Mouse (Mus musculus) B cell, adult 62 days (primary cell): ENCODE results near the gene Plcb3. TPM values are rescaled to one million over a fixed set of nuclear protein-coding genes. Genes with fewer than 3 reads are reported as not detected.

Experiments used
- total RNA-seq: library from RNA; stranded (reverse); gene quantifications from 4 replicates; pipeline ENCODE4 v1.2.4, GENCODE M21; 2023

The Plcb3 gene
- 14.9 to 17.9 TPM (median 17.1 TPM) in 4 replicates for total RNA-seq

DNA sequence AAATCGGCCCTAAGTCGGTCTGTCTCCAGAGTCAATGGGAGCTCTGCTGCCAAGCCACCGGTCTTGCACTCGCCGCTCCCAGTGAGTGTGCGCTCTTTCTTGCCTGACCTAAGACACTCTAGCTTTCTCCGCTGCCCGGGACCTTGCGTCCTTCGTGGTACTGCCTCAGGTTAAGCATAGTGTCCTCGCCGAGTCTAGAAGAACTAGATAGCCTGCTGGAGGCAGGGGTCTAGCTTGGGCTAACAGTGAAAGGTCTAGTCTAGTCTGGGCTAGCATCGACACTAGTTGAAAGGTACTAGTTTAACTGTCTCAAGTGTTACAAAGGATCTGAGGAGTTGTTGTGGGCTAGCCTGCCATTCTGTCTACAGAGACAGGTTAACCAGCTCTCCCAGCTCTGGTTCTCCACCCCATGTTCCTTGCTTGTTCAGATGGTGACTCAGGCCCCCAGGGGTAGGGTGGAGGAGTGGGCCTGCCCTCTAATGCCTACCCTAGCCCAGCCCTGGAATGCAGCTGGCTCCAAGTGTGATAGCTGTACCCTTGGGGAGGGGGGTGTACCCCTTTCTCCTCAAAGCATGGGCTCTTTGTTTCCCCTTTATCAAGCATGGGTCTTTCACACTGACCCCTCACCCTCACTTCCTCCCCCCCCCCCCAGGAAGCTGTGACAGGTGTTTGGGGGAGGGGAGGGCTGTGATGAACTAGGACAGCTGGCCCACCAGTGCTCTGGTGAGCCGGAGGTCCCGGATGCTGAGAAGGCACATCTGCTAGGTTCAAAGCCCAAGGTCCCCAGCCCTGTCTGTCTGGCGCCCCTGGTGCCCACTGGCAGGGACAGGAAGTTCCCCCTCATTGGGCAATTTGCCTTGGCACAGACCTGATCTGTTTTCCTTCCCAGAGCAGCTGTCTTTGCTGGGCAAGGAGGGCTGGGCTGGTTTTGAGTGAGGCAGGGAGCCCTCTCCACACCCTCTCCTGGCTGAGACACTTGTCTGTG, at the start of gene Plcb3:
Gene Plcb3, minus strand, starts transcription at position 934 of the 985 bp plus-strand sequence.

DNA sequence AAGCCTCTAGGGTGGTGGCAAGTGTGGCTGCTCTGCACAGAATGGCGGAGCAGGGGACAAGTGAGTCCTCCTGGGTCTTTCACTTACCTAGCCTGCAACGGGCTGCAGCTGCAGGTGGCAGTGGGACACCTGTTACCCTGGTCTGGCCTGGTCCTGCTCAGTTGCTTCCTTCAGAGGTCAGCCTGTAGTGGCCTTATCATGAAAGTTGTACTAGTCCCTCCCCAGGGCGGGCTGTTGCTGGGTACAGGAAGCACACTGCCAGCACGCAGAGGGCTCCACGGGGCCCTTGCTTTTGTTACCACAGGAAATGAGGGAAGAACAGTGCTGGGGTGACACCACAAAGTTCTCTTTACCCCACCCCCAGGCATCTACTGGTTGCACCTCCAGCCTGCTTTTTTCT, 42.9 kb upstream of the Plcb3 start, which contains the start of gene Fermt3:
Gene Fermt3, minus strand, starts transcription at position 279 of the 400 bp plus-strand sequence.

DNA sequence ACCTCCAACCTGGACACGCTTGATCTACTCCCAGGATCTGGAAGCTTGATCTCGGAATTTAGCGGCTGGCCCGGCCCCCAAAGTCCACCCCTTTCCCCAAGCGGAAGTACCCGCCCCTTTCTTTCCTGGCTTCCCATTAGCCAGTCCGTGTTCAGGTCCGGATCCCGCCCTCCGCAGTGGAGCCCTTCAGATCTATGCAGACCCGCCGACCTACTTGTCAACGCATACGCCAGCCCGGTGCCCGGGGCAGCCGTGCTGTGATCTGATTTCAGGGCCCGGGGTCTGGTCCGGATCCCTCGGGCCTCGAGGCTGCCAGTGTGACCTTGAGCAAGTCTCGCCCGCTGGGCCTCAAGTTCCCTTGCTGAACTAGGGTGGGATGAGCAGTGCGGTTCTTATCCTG, 19.7 kb upstream of the Plcb3 start, which contains the start of the genes Nudt22 and Trpt1:
Gene Nudt22, minus strand, starts transcription at position 112 of the 400 bp plus-strand sequence.
Gene Trpt1, plus strand, starts transcription at position 126 of the 400 bp plus-strand sequence.

DNA sequence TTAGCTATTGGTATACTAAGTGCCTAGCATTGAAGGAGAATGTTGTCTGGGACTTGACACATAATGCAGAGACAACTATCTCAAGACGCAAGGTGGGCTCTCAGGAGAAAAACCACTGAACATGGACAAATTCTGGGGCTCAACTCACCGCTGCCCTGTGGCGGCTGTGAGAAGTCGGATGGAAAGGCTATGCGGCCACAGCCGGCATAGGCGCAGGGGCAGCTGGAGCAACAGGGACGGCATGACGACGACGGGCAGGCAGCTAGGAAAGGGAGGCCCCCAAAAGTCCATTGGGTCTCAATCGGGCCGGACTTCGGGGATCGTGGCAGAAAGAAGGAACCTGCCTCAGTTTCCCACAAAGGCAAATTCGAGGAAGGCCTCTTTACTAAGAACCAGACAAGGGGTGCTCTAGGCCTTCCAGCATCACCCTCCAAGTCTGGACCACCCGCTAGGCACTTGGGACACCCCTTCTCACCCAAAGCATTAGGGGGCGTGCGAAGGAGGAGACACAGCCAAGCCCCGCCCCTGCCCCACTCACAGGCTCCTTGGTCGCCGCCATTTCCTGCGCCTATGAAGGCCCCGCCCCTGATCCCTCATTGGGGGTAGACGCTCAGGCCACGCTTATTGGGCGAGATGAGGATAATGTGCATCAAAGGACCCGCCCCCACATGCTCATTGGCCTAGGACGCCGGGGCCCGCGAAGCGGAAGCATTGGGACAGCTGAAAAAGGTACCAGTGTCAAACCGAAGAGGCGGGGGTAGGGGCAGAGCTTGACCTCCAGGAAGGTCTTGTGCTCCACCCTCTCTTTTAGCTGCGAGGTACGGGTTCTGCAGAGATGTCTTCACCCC, 16.0 kb upstream of the Plcb3 start, which contains the start of gene Dnajc4:
Gene Dnajc4, minus strand, starts transcription at position 562 of the 848 bp plus-strand sequence.

DNA sequence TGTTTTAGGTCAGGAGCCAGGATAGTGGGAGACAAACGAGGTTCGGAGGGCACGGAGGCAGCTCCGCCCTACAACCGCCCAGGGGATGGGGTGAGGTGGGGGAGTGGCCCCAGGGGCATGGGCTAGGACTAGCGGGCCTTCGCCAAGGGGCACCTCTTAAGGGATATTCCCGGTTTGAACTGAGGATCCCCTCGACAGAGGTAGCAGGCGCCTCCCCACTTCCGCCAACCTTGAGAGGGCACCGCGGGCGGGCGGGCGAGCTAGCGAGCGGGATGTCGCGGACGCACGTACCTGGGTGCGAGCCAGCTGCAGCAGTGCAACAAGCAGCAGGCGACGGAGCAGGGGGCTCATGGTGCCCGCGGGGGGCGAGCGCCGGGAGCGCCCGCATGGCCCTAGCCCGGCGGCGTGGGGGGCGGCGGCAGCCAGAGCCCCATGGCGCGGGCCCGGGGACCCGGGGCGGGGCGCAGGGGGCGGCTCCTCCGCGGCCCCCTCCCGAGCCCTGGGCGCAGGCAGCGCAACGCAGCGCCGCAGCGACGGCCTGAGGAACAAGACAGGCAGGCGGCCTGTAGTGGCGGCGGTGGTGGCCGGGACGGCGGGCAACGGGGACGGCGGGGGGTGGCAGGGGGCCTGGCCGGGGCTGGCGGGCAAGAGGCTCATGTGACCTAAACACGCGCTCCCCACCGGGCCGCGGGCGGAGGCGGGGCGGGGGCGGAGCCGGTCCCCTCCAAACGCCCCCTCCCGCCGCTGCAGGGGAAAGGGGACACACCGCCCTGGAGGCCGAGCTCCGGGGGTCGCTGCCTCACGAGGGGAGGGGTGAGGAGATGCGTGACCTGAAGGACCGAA, 11.0 kb upstream of the Plcb3 start, which contains the start of gene Vegfb:
Gene Vegfb, minus strand, starts transcription at position 591 of the 843 bp plus-strand sequence.

DNA sequence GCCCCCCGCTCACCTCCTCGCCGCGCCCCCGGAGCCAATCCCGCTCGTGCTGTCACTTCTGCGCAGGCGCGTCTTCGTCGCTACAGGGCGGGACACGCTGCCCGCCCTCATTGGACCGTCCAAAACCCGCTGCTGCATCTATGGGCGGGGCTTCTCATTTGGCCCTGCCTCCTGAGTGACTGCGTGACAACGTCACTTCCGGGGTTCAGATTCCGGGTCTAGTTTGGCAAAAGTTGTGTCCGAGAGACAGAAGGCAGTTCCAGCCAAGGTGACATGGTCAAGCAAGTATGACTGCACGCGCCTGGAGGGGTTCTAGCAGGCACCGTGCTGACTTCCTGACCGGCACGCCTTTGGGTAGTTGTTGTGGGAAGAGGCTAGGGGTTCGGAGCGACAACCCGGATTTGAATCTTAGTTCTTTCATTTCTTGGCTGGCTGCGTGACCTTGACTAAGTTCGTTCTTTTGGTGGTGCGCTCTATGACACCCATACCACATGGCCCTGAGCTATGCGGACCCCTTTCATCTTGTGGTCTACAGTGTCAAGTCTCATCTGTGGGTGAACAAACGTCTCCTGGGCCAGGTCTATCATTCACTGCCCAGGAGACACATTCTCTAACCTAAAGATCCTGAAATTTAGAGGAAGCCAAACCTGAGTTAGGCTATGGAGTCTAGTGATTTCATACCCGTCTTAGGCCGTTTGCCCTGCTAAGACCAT, 4.3 kb upstream of the Plcb3 start, which contains the start of gene Fkbp2:
Gene Fkbp2, minus strand, starts transcription at position 121 of the 713 bp plus-strand sequence.

DNA sequence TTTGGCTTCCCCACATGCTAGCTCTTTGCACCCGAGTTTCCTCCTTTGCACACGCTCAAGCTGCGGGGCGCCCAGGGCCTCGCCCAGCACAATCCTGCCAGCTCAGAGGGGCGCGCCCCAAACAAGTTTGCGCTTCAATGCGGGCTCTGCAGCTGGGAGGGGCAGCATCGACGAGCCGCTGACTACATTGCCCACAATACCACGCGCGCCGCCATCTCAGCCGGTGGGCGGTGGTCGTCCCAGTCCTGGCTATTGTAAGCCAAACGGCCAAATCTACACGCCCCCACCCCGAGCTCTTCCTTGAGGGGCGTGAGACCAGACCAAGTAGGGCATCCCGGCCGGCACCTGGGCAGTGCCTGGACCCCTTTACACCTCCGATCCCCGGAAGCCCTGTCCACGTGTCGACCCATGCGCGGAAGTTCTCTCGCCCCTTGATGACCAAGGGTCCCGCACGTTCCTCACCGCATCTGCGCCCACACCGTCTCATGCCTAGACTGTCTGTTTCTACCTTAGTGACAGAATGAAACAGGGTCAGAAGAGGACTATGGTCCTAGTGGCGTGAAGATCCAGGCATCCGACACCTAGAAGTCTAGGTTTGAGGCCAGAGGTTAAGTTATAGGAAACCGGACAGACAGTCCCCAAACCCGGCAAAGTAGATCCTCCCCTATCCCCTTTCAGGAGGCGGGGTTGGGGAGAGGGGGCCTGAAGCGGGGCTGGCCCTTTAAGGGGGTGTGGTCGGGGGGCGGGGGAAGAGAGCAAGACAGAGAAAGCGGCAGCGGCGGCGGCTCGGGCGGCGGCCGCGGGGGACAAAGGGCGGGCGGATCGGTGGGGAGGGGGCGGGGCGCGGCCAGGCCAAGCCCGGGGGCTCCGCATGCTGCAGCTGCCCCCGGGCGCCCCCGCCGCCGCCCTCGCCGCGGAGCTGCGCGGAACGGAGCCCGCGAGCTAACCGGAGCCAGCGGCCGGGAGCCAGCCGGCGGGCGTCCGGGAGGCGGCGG, 1.8 kb downstream of the Plcb3 start, which contains the start of gene Ppp1r14b:
Gene Ppp1r14b, plus strand, starts transcription at position 758 of the 995 bp plus-strand sequence.

DNA sequence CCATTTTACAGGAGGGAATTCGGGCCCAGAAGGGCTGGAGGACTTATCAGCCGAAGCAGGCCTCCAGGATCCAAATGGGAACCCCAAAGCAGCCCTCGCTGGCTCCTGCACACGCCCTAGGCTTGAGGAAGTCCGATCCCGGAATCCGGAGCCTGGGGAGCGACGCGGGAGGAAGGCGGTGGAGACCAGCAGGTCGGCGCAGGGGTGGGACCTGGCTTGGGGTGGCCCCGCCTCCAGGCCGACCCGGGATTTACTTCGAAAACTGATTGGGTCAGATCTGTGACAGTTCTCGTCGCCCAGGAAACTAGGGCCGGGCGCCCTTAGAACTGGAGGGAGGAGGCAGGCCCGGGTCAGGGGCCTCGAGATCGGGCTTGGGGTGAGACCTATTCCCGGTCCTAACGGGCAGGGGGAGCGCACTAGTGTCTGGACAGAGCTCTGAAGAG, 34.0 kb downstream of the Plcb3 start, which contains the start of gene Gpr137:
Gene Gpr137, minus strand, starts transcription at position 232 of the 443 bp plus-strand sequence.

DNA sequence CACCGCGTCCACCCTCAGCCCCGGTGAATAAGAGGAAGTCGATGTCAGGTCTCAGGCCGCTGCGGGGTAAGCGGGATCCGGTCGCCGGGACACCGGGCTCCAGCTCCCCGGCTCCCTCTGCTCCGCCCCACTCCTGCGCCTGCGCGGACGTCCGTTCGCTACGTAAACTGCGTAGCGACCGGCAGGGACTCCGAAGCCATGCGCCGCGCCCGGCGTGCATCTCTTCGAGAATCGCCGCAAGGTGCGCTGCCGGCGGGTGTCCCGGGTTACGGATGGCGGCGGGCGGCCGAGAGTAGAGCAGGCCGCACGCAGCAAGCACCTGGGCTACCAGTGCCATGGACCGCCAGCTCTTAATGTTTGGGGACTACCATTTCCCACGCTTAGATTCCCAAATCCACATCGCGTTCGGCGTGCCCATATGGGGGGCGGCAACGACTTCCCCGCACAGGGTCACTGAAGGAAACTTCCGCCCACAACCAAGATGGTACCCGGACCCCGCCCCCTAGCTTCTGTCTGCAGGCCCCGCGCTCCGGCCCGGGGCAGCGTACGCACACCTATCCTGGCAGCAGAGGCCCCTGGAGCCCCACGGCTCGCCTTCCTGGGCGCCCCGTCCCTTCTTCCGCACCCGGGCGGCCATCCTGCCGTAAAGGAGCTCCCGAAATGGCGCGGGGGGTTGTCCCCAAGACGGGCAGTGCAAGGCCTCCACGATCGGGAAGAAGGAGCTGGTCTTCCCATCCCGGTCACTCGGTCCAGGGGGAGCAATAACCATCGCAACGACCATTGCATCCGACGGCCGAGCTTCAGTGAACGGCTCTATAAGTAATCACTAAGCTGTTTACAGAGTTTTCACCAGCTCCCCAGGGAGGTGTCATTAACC, 34.7 kb downstream of the Plcb3 start, which contains the start of gene Bad:
Gene Bad, plus strand, starts transcription at position 490 of the 877 bp plus-strand sequence.

DNA sequence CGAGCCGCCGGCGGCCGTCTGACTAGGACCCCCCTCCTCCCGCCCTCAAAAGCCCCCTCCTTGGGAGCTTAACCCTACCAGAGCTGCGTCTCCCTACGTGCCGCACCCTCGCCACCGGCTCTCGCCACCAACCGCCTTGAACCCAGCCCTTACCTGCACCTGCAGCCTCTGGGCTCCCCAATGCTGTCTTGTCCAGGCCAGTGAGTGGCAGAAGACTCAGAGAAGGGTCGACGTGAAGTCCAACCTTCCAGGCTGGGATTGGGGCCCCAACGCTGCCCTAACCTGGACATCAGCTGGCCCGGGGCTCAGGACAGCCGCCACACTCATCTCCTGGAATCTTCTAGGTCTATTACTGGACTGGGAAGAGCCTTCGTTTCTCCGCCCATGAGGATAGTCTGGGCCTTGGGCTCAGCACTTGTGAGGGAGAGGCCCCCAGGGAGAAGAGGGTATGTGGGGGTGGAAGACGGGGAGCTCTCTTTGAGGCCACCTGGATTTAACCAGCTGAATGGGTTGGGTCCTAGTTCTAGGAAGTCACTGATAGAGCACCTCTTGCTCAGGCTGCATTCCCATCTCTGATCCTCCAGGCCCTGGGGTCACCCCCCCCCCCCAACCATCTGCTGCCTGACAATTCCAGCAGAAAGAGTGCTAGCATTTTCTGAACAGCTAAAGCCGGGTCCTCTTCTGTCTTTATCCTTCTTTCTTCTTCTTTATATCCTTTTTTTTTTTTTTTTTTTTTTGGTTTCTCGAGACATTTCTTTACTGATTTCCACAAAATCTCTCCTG, 41.9 kb downstream of the Plcb3 start, which contains the start of gene Kcnk4:
Gene Kcnk4, minus strand, starts transcription at position 321 of the 783 bp plus-strand sequence.

DNA sequence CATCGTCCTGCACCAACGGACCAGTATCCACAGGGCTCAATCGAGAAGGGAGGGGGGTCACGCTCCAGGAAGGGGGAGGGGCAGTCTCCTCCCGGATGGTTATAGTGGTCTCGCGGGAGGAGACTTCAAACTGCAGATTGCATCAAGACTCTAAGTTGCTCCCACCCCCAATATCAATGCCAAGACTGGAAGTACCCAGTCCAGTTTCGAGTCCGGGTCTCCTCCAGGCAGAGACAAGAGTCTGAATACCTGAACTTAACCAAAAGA, 51.0 kb downstream of the Plcb3 start, which contains the start of gene Catsperz:
Gene Catsperz, minus strand, starts transcription at position 74 of the 267 bp plus-strand sequence.

DNA sequence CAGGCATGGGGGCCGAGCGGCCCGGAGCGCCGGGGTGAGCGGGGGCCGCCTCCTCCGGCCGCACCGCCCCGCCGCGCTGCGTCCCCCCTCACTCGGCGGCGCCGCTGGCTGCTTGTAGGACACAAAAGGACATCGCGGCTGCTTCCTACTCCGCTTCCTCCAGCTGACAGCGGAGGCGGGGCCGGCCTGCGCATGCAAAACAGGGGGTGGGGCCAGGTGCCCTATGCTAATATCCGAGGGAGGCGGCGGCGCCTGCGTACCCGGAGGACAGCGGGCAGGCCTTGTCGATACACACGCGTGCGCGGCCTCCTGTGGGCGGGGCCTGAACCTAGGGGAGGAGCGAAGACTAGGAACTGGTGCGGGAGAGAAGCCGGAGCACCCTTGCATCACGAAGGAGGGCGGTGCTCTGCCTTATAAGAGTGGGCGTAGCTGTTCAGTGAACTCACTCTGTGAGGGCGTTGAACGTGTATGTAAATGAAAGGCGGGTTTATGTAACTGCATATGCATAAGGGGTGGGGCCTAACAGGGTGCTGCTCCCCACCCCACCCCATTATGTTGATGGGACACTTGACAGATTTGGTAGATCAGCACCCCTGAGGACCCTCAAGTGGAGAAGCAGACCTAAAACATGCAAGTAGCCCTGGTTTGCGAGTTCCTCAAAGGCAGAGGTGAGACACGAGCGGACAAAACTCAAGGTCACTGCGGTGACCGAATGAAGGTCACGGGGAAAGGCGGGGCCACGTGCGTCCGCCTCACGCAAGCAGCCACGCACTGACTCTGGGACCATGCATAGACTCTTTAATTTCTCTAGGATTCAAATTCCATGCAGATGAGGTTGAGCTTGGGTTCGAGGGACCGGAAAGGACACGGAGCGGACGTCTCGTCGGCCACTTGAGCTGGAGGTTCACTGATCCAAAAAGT, 54.4 kb downstream of the Plcb3 start, which contains the start of gene Esrra:
Gene Esrra, minus strand, starts transcription at position 167 of the 921 bp plus-strand sequence.

DNA sequence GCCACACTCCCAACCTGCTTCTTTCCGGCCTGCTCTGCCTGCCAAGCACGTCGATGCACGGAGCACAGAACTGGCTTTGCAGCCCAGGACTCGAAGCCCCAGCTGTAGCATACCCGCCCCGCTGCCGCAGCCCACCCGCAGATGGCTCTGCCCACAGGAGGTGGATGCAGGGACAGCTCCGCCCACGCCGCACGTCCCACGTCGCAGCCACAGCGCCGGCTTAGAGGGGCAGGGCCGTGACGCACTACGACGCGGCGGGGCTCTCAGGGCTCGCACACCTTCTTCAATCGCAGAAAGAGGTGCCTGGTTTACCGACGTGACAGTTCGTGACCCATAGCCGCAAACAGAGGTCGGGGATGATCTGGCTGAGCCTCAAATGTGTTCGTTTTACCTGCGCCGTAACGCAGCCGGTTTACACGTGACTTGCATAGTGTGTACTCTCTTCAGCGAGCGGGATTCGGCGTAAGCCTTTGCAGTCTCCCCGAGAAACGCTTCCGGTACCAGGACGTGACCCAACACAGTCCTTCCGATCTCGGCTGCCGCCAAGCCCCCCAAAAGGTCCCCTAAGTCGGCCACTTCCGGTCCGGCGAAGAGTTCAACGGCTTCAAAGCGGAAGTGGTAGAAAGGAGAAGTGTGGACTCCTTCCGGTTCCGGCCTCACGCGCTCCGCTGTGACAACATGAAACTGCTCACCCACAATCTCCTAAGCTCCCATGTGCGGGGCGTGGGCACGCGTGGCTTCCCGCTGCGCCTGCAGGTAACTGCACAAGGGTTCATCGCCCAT, 66.6 kb downstream of the Plcb3 start, which contains the start of the genes Trmt112 and Prdx5:
Gene Trmt112, plus strand, starts transcription at position 192 of the 783 bp plus-strand sequence.
Gene Prdx5, minus strand, starts transcription at position 600 of the 783 bp plus-strand sequence.

